Mouse (Mus musculus) kidney, adult 2 months (tissue): Measurements from ENCODE around the gene Prkn. TPM values are rescaled to one million over a fixed set of nuclear protein-coding genes. Genes with fewer than 3 reads are reported as not detected.

Source experiments
- DNase-seq: peaks from one replicate; pipeline ENCODE4 v3.0.0; 2021
- H3K27ac ChIP-seq: fragments of 200-500 bp; 2 replicates; pipeline ENCODE4 v1.5.1; 2012; ENCODE audit warnings: low read depth, low read length, control low read depth, inconsistent platforms; ENCODE audit not compliant: insufficient read depth
- H3K27me3 ChIP-seq: fragments of 200-500 bp; replicated peaks from 2 replicates; pipeline ENCODE4 v1.6.1; 2012; ENCODE audit warnings: mild to moderate bottlenecking, moderate library complexity, low read length, inconsistent platforms; ENCODE audit not compliant: control insufficient read depth, insufficient read depth
- H3K36me3 ChIP-seq: fragments of 200-500 bp; 2 replicates; pipeline ENCODE4 v1.6.1; 2012; ENCODE audit warnings: mild to moderate bottlenecking, moderate library complexity, low read length, inconsistent platforms; ENCODE audit not compliant: control insufficient read depth, insufficient read depth
- H3K4me1 ChIP-seq: fragments of 200-500 bp; 2 replicates; pipeline ENCODE4 v1.6.1; 2011; ENCODE audit warnings: low read length; ENCODE audit not compliant: control insufficient read depth, insufficient read depth
- H3K4me3 ChIP-seq: fragments of 200-500 bp; 2 replicates; pipeline ENCODE4 v1.5.1; 2011; ENCODE audit warnings: mild to moderate bottlenecking, low read depth, low read length, control low read depth; ENCODE audit not compliant: insufficient read depth
- CTCF ChIP-seq: fragments of 200-500 bp; conservative IDR thresholded peaks from 2 replicates; pipeline ENCODE4 v1.5.1; 2011; ENCODE audit warnings: low read depth, mild to moderate bottlenecking, control low read depth, low read length, moderate library complexity, mixed read lengths; ENCODE audit not compliant: insufficient read depth, insufficient read length
- POLR2A ChIP-seq: fragments of 200-500 bp; IDR thresholded peaks from one replicate; pipeline ENCODE4 v1.6.1; 2011; ENCODE audit warnings: low read depth, low read length, control low read depth
- WGBS: fragments of 180-500 bp; shearing (Covaris S2); methylation state at CpG from one replicate; pipeline ENCODE4 v1.1.7; 2018; 5-methylcytosine and 5-hydroxymethylcytosine counted together
- polyA plus RNA-seq: library from polyadenylated mRNA; depleted of rRNA; stranded (reverse); fragments of >200 nt; gene quantifications from 2 replicates; pipeline ENCODE4 v1.2.3, GENCODE M21; 2012

The Prkn gene
- polyA plus RNA-seq, 1 experiment = 6.1 TPM

GRCm38 (mm10) chr17:11058986-11059385 is 218.8 kb downstream of the Prkn start:
- no peaks in the 10 kb centered on the region for H3K36me3 ChIP-seq
- no peak overlapping the region for H3K4me3 ChIP-seq
- no peak for DNase-seq
- WGBS = 98% methylated on average over 1 of the region's 1 CpGs
- no peaks in the 10 kb centered on the region for H3K27me3 ChIP-seq
- H3K4me1 ChIP-seq = no peaks in the 10 kb centered on the region
- TF ChIP-seq CTCF = no peak
- TF ChIP-seq POLR2A = no peak
- H3K27ac ChIP-seq = no peak overlapping the region

DNA sequence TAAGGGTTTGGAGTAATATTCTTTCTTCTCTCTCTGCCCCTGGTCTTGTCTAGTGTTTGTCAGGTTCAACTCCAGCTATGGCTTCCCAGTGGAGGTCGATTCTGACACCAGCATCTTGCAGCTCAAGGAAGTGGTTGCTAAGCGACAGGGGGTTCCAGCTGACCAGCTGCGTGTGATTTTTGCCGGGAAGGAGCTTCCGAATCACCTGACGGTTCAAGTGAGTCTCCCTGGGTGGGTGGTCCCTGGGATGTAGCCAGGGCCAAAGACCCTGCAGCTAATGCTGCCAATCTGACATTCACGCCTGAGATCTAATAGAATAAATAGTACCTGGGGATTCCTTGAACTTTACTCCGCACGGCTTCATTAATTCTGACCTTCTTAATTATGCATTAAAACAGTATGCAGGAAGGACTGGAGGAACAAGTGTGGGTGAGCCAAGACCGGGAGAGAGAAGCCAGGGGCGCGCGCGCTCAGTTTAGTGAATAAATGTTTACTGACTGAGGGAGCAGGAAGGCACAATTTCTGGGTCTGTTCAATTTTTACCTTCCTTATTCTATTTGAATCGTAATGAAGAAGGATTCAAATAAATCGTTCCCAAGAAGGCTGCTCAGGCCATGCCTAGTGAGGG is 227.0 kb downstream of the Prkn start:
- WGBS = 9% methylated on average over 16 of the region's 16 CpGs
- no peaks in the 10 kb centered on the region for H3K27me3 ChIP-seq
- H3K4me3 ChIP-seq = peak overlapping the region; percentile 14; the same call in 1 of the 2 replicates
- no peak overlapping the region for H3K27ac ChIP-seq
- no peaks in the 10 kb centered on the region for H3K4me1 ChIP-seq
- TF ChIP-seq CTCF = no peak
- TF ChIP-seq POLR2A = no peak
- H3K36me3 ChIP-seq = no peaks in the 10 kb centered on the region
- DNase-seq = peak; percentile 58

DNA sequence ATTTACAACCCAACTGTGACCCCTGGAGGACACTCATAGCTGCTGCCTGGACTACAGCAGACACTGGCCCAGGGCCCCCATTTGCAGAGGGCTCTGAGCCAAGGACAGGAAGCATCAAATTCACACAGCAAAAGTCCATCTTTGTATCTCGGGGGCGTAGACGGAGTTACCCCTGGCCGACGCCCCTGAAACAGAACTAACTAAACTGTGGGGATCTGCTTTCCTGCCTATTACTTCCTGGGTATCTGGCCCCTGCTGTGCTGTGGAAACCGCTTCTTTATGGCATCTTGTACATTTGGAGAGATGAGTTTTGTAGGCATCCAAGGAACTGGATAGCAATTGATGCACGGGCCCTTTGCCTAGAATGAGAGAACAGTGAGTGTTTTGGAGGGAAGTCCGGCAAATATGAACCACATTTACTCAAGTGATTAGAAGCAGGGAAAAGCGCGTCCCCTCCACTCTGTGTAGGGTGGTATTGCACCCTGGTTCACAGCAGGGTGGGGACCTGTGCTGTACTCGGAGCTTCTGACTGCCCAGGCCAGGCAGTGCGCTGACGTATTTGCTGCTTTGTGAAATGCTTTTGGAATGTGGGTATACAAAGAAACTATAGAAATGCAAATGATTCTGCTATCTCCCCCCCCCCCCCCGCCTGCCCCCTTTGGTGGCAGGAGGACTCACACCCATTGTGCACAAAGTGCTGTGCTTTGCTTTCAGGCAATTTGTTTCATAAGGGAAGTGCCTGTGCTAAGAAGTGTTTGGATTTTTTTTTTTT is 227.7 kb downstream of the Prkn start:
- Histone ChIP-seq H3K27me3 (no peaks in the 10 kb centered on the region), H3K4me3 (no peak overlapping the region), H3K4me1 (no peaks in the 10 kb centered on the region), H3K36me3 (no peaks in the 10 kb centered on the region), H3K27ac (no peak overlapping the region)
- no peak for DNase-seq
- 38% methylated on average over 14 of the region's 14 CpGs for WGBS
- TF ChIP-seq CTCF (peak; percentile 52), POLR2A (no peak)

- Histone ChIP-seq H3K27ac (no peak overlapping the region), H3K36me3 (no peaks in the 10 kb centered on the region), H3K27me3 (no peaks in the 10 kb centered on the region), H3K4me3 (no peak overlapping the region), H3K4me1 (no peaks in the 10 kb centered on the region)
- no peak for TF ChIP-seq CTCF
- TF ChIP-seq POLR2A = no peak
- no peak for DNase-seq
These were observed 230.8 kb downstream of the Prkn start for GRCm38 (mm10) chr17:11070996-11071395.

GRCm38 (mm10) chr17:11076319-11076903 is 236.2 kb downstream of the Prkn start:
- no peak for TF ChIP-seq POLR2A
- TF ChIP-seq CTCF = no peak
- Histone ChIP-seq H3K27ac (no peak overlapping the region), H3K4me1 (no peaks in the 10 kb centered on the region), H3K4me3 (no peak overlapping the region), H3K27me3 (no peaks in the 10 kb centered on the region), H3K36me3 (no peaks in the 10 kb centered on the region)
- no peak for DNase-seq
- WGBS = 75% methylated on average over 6 of the region's 6 CpGs

DNA sequence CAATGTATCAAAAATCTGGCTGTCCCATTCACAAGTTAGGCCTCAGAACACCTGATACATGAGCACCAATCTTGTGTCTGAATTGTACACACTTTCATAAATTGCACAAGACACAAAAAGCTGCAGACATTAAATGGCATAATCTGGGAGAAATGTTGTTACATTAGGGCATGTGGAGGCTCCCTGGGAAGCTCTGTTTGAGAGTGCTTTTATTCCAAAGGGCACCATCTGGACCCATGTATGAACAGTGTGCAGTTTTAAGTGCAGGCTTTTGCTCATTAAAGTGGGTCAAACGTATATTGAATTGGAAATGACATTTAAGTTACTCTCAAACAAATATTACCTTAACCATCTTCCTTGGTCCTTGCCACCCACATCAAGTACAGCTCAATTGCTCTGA is 246.3 kb downstream of the Prkn start:
- DNase-seq = no peak
- 83% methylated on average over 1 of the region's 1 CpGs for WGBS
- TF ChIP-seq CTCF (no peak), POLR2A (no peak)
- Histone ChIP-seq H3K4me3 (no peak overlapping the region), H3K36me3 (no peaks in the 10 kb centered on the region), H3K27me3 (no peaks in the 10 kb centered on the region), H3K4me1 (no peaks in the 10 kb centered on the region), H3K27ac (no peak overlapping the region)

- H3K36me3 ChIP-seq = no peaks in the 10 kb centered on the region
- DNase-seq = no peak
- H3K27ac ChIP-seq = no peak overlapping the region
- 89% methylated on average over 5 of the region's 5 CpGs for WGBS
- no peaks in the 10 kb centered on the region for H3K4me1 ChIP-seq
- TF ChIP-seq POLR2A (no peak), CTCF (no peak)
- no peak overlapping the region for H3K4me3 ChIP-seq
- H3K27me3 ChIP-seq = no peaks in the 10 kb centered on the region
These were observed 246.9 kb downstream of the Prkn start for GRCm38 (mm10) chr17:11087088-11087487.

GRCm38 (mm10) chr17:11087823-11088222 is 247.6 kb downstream of the Prkn start:
- 60% methylated on average over 8 of the region's 8 CpGs for WGBS
- Histone ChIP-seq H3K27ac (no peak overlapping the region), H3K36me3 (no peaks in the 10 kb centered on the region), H3K27me3 (no peaks in the 10 kb centered on the region), H3K4me3 (no peak overlapping the region), H3K4me1 (no peaks in the 10 kb centered on the region)
- DNase-seq = no peak
- no peak for TF ChIP-seq POLR2A
- TF ChIP-seq CTCF = no peak
